Mouse (Mus musculus): Measurements from ENCODE around the gene Mthfsd.

GRCm38 (mm10) chr8:121121704-121122103 lies 13.5 kb upstream of the Mthfsd start:
- TF ChIP-seq CTCF (IDR thresholded peaks at IDR 0.05; ENCODE audit: borderline replicate concordance, insufficient read depth, low read length) (no peak), POLR2A (IDR thresholded peaks at IDR 0.05; ENCODE audit: low read depth, low read length) (no peak)
